Mouse (Mus musculus) MEL (cell line): ENCODE results near the gene Atf5.

Source experiments
- GATA1 ChIP-seq: IDR thresholded peaks from 2 replicates; pipeline ENCODE4 v1.6.1; 2011; ENCODE audit warnings: low read depth, low read length, improper control_type of control experiment
- MEF2A ChIP-seq: IDR thresholded peaks from 2 replicates; pipeline ENCODE4 v1.6.1; 2014; ENCODE audit warnings: low read depth, mild to moderate bottlenecking, inconsistent platforms, low read length, improper control_type of control experiment; ENCODE audit not compliant: poor library complexity, insufficient replicate concordance, severe bottlenecking; ENCODE audit errors: extremely low read depth
- NELFE ChIP-seq: IDR thresholded peaks from 2 replicates; pipeline ENCODE4 v1.6.1; 2011; ENCODE audit warnings: low read depth, low read length, improper control_type of control experiment

DNA sequence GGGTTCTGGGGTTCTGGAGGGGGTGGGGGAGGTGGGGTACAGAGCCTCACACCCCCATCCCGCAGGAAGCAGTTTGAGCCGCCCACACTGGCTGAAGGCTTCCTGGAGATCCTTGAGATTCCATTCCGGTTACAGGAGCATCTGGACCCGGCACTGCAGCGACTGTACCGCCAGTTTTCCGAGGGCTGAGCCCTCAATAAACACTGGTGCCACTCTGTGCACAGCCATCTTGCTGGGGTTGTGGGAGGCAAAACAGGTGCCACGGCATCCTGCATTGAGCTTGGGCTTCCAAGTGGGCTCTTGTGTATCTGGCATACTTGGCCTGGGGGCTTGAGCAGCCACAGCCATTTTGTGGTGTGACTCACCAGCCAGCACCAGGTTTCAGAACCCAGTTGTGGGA is 46.0 kb upstream of the Atf5 start:
- no peak for TF ChIP-seq MEF2A
- no peak for TF ChIP-seq NELFE
- TF ChIP-seq GATA1: no peak
